Mouse (Mus musculus): ENCODE measurements around the gene Itpk1.

Gene Itpk1

DNA sequence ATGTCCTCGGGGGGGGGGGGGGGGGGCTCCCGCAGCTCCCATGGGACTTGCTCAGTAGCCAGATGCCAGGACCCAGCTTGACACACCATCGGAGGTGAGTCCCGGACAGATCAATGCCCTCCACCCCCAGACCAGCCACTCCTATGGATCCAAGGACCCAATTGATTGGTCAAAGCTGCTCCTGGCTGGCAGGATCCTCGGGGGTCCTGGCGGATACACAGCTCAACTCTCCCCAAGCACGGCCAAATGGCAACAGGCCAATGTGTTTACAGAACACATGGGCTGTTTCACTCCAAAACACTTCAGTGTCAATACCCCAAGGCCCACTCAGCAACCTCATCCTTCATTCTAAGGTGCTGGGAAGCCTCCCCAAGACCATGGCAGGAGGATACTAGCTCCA, 13.0 kb downstream of the Itpk1 start:
- no peak for DNase-seq (ENCODE audit: low read depth, low spot score)

DNA sequence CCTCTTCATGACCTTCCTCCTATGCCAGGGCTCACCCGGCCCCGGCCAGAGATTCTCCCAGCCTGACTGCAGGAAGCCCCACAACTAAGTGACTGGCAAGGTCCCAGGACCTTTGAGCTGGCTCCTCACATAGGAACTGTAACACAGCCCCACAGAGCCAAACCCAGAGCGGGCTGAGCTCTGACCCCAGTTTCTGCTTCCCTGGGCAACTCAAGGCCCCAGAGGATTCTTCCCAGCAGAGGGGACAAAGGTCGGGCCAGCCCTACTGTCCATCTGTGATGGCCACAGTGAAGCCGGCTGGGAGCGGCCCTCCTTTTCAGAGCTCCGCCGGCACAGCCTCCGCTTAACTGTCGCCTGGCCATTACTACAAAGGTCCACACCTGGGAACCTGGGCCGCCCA, 13.6 kb downstream of the Itpk1 start:
- no peak for DNase-seq (ENCODE audit: low read depth, low spot score)

DNA sequence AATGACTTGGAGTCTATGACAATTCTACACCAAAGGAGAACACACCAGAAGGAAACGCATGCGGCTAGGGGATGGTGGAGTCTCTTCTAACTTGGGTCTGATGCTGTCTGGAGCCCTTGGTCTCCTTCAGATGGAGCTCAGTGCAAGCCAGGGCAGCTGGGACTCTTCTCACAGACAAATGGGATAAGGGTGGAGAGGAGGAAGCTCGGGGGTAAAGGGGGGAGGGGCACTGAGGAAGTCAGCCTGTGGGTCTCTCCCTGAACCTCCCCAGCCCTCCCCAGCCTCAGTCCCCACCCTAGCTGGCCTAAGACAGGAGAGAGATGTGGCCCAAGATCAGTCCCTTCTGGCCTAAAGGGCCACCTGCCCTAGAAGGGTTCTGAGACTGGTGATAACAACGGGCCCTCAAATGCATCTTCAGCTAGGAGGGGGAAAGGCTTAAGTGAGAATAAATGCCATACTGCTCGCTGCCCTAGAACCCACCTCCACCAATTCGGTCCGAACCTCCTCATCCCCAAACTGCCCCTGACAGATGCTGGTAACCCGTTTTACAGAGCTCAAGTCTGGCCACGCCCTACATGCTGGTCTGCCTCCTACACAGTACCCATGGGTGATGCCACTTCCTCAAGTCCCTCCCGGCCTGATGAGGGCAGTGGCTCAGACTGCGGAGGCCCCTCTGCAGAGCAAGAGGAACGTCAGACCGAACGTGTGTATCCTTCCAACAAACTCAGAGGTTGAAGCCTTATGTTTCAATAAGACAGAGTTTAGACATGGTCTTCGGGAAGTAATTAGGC, 14.8 kb downstream of the Itpk1 start:
- no peak for DNase-seq (ENCODE audit: low read depth, low spot score)

DNA sequence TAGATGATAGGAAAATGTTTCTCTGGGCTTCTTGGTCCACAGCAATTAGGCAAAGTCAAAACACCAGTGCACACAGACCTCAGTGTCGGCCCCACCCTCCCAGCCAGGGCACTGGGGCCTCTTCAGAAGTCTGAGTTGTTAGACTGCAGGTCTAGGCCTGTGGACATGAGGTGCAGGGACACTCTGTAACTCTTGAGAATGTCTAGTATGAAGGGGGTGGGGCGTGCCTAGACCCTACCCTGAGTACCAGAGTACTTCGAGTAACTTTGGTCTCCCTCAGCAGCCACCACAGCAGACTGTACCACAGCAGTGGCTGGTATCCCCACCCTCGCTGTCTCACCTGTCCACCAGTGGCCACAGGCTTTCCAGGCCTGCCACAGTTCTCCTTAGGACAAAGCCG, 18.4 kb downstream of the Itpk1 start:
- DNase-seq (ENCODE audit: low read depth, low spot score): no peak

DNA sequence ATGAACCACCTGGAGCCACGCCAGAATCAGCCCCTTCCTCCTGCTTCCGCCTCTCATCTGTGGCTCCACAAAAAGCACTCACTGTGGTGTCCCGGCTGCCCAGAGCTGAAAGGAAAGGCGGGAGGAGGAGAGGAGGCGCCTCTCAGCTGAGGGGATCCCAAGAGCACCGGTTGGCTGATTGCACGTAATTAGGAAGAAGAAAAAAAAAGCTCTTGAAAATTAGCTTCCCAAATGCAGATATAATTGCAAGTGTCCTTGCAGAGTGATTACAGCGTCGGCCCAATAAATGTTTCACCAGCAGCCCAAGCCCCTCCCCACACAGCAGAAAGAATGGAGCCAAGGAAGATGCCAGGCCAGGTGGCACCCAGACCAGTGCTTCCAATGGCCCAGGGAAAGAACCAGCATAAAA, 19.2 kb downstream of the Itpk1 start:
- no peak for DNase-seq (ENCODE audit: low read depth, low spot score)

DNA sequence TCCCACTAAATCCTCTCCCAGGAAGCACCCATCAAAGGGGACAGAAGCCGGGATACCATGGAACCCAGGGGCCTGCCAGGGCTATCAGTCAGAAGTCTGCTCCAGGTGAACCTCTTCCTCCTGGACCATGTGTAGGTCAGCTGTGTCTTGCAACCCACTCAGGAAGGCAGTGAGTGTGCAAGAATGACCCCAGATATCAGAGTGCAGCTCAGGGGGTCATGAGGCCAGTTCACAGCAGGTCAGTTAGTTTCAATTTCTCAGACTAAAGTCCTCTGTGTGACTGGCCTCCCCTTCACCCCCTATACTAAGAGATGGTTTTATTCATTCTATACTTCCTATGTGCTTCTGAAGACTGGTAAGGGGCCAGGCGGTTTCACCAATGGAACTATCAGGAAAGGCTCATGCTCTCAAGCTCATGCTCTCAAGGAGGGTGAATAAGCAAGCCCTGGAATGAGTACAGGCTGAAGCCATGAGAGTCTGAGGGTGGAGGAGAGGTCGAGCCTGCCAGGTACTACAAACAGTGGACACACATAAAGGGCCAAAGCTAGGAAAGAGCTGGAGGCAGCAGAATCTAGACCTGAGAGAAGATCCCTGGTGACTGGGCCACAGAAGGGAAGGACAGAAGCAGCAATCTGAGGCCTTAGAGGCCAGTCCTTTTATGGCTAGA, 19.9 kb downstream of the Itpk1 start:
- no peak for DNase-seq (ENCODE audit: low read depth, low spot score)

DNA sequence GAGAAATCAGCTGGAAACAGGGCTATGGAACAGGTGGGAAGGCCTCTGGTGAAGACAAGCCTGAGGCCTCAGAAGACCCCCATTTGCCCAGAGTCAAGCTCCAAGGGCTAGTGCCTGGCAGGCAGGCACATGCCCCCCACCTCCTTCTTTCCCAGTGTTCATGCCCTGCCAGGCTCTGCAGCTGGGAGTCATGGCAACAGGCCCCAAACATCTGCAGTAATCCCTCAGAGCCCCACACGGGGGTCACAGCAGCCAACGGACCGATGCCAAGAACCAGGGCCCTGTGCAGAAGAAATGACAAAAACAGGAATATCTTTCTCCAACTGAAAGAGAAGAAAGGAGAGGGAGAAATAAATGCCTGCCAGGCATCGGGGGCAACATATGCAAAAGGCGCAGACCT, 20.8 kb downstream of the Itpk1 start:
- no peak for DNase-seq (ENCODE audit: low read depth, low spot score)

DNA sequence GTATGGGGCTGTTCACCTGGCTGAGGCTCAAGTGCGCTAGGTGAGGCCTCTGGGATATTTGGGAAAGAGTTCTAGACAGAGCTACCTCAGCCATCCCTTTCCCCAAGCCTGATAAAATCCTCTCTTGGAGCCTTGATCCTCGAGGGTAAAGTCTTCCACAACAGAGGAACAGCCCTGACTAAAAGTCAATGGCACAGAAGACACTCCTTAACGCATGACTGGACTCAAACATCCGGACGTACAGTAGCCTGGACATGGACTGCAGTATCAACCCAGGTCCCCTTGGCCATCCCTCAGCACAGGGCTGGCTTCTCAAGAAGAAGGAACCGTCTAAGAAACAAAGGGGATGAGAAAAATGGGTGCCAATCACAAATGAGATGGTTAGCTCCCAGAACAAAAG, 21.3 kb downstream of the Itpk1 start:
- DNase-seq (ENCODE audit: low read depth, low spot score): no peak

DNA sequence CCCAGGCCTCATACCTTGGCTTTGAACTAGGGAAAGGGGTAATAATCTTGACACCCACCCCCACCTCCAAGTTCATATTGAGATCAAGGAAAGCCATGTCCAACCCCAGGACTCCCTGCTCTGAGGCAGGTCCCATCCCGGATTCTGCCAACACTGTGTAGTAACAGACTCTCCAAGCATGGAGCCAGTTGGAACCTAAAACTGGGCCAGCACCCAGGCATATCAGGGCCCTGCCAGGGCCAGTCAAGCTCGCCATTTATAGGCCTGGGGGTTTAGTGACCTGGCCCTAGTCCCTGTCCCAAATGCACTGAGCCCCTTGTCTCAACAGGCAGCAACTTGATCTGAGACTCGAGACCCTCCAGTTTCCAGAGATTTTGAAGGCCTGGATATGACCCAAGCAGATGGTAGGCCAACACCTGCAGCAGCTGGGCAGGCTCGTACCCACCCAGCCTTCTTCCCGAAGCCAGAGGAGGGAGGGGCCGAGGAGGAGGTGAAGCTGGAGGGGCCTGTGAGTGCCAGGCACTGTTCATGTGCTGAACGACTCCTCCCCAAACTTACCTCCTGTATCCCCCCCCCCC, 21.9 kb downstream of the Itpk1 start:
- DNase-seq (ENCODE audit: low read depth, low spot score): no peak

DNA sequence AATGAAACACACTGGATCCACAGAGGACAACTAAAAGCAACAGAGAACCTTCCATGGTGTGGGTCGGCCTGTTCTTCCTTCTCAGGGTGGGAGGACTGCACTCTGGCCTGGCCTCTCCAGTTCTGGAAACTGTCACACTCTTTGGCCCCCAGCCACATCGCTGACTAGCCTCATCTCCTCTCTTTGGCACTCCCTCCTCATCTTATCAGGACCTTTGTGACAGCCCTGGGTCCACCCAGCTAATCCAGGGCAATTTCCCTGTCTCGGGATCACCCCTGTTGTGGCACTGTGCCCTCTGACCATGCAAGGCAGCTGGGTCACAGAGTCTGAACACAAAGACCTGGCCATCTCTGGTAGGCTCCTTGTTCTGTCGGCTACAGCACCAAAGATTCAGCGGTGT, 22.6 kb downstream of the Itpk1 start:
- DNase-seq (ENCODE audit: low read depth, low spot score): no peak

DNA sequence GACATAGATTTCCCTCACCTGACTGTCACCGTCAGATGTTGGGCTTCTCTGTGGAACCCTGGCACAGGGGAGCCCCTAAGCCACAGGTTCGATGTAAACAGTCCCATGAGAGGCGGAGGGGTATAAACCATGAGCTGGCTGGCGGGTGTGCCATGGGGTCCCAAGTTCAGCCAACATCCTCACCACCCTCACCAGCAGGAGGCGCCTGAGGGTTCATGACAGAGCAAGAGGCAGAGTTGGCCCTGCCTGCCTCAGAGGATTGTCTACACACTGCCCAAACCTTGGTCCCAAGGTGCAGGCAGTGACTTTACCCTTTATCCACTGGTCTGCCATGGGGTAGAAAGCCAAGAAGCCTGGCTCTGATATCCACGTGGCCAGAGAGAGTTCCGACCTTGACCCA, 23.1 kb downstream of the Itpk1 start:
- no peak for DNase-seq (ENCODE audit: low read depth, low spot score)

DNA sequence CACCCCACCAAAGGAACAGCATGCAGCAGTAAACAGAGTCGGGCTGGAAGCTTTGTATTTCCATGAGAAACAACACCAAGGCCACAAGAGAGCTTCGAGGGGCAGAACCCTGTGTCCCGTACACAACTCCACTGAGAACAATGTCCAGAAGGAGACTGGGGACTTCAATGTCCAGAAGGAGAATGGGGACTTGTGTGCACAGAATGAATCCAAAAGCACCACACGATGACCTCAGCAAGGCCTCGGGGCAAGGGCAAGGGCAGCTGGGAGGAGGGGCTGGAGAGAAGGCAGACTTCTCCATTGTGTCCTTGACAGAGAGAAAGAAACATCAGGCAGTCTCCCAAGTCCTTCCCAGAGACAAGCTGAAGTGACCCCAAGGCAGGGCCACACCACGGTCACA, 25.9 kb downstream of the Itpk1 start:
- peak; percentile 37 for DNase-seq (ENCODE audit: low read depth, low spot score)

DNA sequence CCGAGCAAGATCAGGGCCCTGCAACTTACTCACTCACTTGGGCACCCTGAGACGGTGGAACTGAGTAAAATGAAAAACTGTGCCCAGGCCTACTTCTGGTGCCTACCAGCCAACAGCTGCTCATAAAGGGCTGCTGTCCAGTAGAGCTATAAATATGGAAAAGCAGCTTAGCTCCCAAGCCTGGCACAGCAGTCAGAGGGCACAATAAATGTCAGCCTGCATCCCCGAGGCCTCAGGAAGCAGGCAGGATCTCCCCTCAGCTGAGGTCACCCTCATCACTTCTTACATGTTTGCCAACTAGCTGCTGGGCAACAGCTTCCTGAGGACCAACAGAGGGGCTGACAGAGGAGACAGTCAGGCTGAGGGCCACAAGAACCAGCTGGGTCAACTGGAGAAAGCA, 27.6 kb downstream of the Itpk1 start:
- no peak for DNase-seq (ENCODE audit: low read depth, low spot score)

DNA sequence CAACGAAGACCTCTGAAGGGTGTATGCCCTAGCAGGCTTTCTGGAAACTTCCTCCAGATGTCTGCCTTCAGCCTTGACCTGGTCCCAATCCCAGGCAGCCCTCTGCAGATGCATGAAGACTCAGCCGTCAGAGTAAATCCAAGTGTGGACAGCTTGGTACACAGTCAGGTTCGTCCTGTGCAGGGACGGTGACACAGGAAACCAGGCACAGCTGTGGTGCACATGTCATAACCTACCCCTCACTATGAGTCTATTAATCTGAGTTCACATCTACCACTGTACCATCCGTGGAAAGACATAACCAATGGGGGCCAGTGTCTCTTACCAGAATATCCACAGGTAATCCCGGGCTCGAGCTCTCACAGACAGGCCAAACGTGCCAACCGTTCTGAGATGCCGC, 30.2 kb downstream of the Itpk1 start:
- DNase-seq (ENCODE audit: low read depth, low spot score): no peak

DNA sequence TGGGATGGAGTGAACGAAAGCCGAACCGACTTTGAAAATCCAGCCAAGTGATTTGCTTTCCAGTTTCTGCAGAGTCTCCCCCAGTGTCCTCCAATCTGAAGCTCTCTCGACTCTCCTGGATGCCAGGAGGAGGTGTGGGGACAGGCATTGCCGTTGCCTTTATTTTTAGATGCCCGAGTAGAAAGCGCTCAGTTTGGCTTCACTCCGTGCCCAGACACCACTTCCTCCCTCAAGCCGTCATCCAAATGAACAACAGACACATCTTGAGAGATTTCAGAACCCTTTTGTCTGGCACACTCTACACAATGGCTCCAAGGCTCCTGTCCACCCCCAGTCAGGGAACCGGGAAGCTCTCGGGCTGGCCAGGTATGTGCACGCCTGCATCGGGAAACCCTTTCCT, 30.6 kb downstream of the Itpk1 start:
- DNase-seq (ENCODE audit: low read depth, low spot score): no peak

DNA sequence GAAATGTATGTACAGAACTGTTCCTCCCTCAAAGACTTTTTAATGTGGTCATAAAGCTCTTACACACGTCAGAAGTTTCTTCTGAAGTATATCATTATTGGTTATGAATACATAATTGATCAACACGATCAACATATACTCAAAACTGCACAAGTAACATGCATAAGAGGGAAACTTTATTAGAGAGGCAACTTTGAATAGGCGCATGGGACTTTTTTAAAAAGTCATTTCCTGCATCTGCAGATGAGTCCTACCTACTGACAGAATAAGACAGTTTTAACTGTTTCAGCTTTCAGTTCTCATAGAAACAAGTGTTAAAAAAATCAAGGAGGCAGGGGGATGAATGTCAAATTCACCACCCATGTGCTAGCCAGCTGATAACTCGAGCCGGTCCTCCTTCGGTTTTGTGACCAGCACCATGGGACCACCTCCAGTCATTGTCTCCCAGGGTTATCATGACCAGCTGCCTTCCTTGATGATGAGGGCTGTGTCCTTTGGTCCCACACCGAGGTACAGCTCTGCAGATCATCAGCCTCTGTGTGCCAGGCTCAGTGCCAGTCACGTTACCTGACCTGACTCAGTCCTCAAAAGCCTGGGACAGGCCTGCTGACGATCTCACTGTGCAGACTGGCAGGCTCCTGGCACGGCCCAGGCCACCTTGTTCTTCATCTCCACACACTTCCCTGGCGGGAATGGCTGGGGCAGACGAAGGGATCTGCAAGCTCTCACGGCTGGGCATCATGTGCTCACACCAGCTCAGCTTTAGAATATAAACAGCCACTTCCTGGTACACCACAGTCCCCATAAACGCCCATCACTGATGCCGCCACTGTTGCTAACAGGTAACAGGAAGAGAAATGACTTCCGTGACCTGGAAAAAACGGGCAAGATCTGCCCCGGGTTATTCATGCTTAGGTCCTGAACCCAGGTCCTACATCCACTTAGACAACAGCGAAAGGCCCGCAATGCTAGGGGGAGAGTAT, 31.6 kb downstream of the Itpk1 start:
- DNase-seq (ENCODE audit: low read depth, low spot score): no peak

DNA sequence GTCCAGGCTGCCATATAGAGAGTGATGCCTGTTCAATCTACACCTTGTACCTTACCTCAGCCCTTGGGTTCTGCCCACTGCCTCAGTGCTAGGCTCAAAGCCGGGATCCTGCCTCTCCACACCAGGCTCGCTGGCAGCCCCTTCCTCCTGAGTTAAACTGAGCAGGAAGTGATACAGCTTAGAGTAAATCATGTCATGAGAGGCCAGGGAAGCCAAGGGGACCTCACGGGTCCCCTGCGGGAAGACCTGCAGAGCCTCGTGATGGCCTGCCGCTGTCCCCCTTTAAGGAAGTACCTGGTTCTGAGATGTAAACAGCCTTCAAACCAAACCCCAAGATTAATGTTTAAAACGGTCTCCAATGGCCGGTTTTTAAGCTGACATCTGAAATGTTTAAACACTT, 32.6 kb downstream of the Itpk1 start:
- DNase-seq (ENCODE audit: low read depth, low spot score): no peak

DNA sequence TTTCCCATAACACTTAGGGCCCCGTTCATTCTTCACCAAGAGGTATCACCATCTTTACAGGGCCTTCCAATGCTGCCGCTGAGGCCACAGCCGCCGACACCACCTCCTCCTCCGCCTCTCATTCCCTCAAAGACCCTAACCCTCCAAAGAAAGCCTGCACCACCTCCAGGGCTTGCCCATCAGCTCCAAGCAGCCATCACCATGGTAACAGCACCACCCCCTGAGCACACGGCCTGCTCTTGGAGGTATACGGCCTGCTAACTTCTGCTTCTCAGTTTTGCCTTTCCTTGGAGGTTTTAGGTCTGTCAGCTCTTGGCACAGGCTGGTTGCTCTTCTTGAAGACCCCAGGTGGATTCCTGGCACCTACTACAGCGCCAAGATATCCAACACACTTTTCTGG, 33.9 kb downstream of the Itpk1 start:
- DNase-seq (ENCODE audit: low read depth, low spot score): no peak

DNA sequence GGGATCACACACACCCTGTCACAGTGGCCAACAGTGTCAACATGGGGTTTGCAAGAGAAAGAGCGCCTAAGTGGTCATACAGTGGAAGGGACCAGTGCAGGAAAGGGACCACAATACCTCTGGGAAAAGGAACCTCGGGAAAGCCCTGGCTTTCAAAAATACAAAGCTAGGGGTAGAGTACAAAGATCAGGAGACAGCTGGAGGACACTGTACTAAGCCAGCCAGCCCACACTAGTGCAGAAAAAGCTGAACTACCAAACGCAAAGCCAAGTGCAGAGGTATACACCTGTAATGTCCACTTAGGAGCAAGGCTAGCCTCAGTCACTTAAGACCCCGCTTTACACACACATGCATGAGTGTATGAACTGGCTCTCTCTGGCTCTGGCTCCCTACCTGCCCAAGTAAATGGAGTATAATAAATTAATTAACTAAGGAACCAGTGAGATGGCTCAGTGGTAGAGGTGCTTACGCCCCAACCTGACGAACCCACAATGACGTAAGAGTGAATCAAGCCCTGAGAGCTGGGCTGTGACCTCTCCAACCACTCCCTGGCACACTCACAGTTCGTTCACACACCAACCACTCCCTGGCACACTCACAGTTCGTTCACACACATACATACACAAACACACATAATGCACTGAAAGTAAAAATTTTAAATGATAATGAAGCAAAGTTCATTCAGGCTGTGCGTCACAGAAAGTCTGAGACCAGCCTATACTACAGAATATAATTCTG, 39.1 kb downstream of the Itpk1 start:
- no peak for DNase-seq (ENCODE audit: low read depth, low spot score)

DNA sequence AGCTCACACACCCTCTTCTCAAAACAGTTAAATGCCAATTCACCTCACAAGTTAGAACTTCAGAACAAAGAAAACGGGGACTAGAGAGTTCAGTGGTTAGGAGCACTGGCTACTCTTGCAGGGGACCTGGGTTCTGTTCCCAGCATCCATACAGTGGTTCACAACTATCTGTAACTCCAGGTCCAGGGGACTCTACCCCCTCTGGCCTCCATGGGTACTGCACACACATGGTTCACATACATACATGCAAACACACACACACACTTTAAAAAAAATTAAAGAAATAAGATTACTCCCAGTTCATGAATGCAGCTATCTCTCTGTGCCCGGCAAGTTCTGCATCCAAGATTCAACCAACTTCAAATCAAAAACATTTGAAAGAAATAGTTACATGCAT, 40.7 kb downstream of the Itpk1 start:
- no peak for DNase-seq (ENCODE audit: low read depth, low spot score)

DNA sequence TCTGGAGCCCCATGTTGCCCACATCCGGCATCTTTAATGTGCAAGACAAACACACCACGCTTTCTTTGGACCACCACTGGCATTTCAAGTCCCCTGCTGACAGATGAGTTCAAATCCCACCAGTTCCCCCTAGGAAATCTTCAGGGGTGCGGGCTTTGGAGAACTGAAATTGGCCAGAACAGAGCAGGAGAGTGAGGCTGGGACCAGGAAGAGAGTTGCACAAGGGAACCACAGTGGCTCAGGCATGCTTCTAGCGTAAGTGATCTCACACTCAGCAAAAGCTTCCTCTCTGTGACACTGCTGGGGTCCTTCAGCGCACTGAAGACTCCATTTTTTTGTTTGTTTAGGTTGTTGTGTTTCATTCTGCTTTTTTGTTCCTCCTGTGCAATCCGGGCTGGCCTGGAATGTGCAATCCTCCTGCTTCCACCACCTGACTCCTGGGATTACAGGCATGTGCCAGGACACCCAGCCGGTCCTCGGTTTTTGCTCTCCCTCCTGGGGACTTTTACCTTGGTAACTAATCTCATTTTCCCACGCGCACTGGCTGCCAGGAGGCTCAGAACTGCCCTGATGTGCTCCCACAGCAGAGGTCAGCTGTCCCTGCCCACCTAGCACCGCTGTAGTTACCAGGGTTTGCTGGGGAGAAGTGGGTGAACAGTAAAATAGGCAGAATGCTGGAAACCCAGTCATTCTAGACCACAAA, 41.2 kb downstream of the Itpk1 start:
- DNase-seq (ENCODE audit: low read depth, low spot score): no peak

Measured in mesoderm, embryonic 11.5 days (tissue).